Mouse (Mus musculus): ENCODE results near the gene Fam161b. TPM values are rescaled to one million over a fixed set of nuclear protein-coding genes. Genes with fewer than 3 reads are reported as not detected.
A peak's percentile ranks its signal among the peaks of the same experiment; 100 is the strongest.

The Fam161b gene
- polyA plus RNA-seq, 1 experiment from 2014 or later: 0.91 TPM

DNA sequence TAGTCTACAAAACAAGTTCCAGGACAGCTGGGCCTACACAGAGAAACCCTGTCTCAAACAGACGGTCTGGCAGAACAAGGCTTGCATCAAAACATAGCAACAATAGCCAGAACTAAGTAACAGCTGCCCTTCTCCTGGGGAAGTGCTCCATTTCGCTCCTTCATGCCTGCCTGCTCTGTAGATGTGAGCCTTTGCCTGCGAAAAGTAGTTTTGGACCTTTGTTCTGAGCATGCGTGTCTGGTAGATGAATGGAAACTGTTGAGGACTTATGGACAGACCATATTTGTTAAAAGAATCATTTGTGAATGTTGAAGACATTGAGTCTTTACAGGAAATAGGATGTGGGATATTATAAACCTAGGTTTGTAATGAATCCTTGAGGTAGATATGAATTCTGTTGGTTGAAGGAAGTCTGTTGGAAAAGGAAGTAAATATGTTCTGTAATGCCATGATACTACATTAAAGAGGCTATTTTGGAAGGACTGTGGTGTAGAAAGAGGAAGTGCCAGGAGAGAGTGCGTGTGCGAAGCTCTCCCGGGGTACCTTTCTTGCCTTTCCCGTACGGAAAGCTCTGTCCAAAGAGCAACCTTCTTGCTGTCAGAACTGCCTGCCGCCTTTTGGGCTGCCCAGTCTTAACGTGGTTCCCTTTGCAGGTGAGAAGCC lies 24.5 kb downstream of the Fam161b start:
- Histone ChIP-seq H3K4me1 (replicated peaks; ENCODE audit: control insufficient read depth, insufficient read depth, low read length) (no peaks in the 10 kb centered on the region), H3K4me2 (replicated peaks; ENCODE audit: low read depth) (no peak overlapping the region), H3K36me3 (ENCODE audit: control insufficient read depth, insufficient read depth) (peaks cover 71% of the 10 kb centered on the region), H3K4me3 (ENCODE audit: low read depth, low read length) (no peak overlapping the region), H3K27ac (ENCODE audit: low read depth, low read length) (no peak overlapping the region), H3K9me3 (ENCODE audit: control insufficient read depth) (no peaks in the 10 kb centered on the region), H3K27me3 (replicated peaks; ENCODE audit: control insufficient read depth, insufficient read depth, low read length) (no peaks in the 10 kb centered on the region), H3K9ac (ENCODE audit: low read depth, low read length) (no peak overlapping the region)
- WGBS: 88% methylated on average over 11 of the region's 11 CpGs
- no peak for TF ChIP-seq CTCF (IDR thresholded peaks at IDR 0.05; ENCODE audit: low read depth)
- no peak for ATAC-seq

DNA sequence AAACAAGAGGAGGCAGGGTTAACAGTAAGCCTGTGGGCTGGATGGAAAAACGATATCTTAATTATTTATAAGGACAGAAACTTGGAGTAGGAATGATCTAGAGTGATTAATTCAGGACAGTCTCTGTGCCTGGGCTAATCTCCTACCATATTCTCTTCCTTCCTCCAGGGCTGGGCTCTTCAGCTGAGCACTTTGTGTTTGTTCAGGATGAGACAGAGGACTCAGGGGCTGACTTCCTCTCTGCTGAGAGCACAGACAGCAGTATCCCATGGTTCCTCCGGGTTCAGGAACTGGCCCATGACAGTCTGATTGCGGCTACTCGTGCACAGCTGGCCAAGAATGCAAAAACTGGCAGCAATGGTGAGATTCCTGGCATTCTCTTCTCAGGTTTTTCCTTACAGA lies 34.5 kb downstream of the Fam161b start:
- no peak for TF ChIP-seq CTCF (IDR thresholded peaks at IDR 0.05; ENCODE audit: low read depth)

DNA sequence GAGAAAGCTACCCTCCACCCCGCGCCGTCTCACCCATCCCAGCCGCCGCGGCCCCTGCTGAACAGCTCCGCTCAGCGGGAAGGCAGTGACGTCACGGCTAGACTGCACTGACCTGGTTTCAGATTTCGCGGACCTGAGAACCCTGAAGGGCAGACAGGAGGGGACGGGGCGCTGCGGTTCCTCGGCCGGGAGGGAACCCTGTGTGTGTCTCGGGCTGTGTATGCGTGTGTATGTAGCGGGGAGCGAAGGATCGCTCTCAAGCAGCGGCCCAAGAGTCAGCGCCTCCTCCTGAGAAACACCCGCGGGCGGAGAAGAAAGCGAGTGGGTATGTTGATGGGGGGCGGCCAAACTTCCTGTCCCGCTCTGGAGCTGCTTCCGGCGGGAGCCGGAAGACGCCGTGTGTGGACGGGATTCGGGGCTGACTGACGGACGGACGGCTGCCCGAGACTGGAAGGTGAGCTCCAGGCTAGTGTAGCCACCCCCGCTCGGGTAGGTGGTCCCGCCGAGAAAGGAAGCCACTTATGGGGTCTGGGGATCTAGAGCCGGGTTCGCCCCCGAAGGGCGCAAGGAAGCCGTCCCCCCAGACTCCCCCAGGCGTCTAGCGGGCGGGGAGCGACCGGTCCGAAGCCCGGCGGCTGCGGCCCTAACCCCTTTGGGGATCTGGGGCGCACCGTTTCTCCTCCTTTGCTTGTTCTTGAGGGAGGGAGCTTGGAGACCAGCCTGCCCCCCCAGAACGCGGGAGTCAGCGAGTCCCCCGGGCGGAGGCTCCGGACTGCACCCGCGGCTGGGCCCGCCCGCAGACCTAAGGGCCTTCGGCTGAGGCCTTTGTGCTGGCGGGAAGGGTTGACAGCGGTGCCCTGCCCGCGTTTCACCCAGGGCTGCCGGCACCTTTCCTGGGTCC lies 44.7 kb downstream of the Fam161b start, which contains the start of gene Zfp410:
Zfp410 (plus strand) TSS at position 132 of the 901 bp plus-strand sequence.
- peak; percentile 30; the same call in 1 of the 2 replicates for TF ChIP-seq CTCF (IDR thresholded peaks at IDR 0.05; ENCODE audit: low read depth)
- ATAC-seq: peak; percentile 90
- peak within 1 kb of the TSS; percentile 82 for H3K4me2 ChIP-seq (replicated peaks; ENCODE audit: low read depth)
- peak within 1 kb of the TSS; percentile 97 for H3K27ac ChIP-seq (ENCODE audit: low read depth, low read length)
- WGBS: under 1% methylated on average over 77 of the region's 77 CpGs
- H3K4me3 ChIP-seq (ENCODE audit: low read depth, low read length): peak within 1 kb of the TSS; percentile 88
- no peaks in the 10 kb centered on the region; the same call in 1 of the 2 replicates for H3K4me1 ChIP-seq (replicated peaks; ENCODE audit: control insufficient read depth, insufficient read depth, low read length)
- no peaks in the 10 kb centered on the region for H3K9me3 ChIP-seq (ENCODE audit: control insufficient read depth)
- peak within 1 kb of the TSS; percentile 95 for H3K9ac ChIP-seq (ENCODE audit: low read depth, low read length)
- no peaks in the 10 kb centered on the region for H3K27me3 ChIP-seq (replicated peaks; ENCODE audit: control insufficient read depth, insufficient read depth, low read length)
- H3K36me3 ChIP-seq (ENCODE audit: control insufficient read depth, insufficient read depth): peaks cover 8% of the 10 kb centered on the region; the same call in 1 of the 2 replicates

More for the DNA sequence above, 34.5 kb downstream of the Fam161b start:
- Histone ChIP-seq H3K27me3 (replicated peaks; ENCODE audit: control insufficient read depth, insufficient read depth, low read length) (no peaks in the 10 kb centered on the region), H3K9me3 (ENCODE audit: control insufficient read depth) (no peaks in the 10 kb centered on the region), H3K4me3 (ENCODE audit: low read depth, low read length) (no peak overlapping the region), H3K4me2 (replicated peaks; ENCODE audit: low read depth) (no peak overlapping the region), H3K27ac (ENCODE audit: low read depth, low read length) (peak overlapping the region; percentile 15; the same call in 1 of the 2 replicates), H3K36me3 (ENCODE audit: control insufficient read depth, insufficient read depth) (peaks cover 52% of the 10 kb centered on the region), H3K9ac (ENCODE audit: low read depth, low read length) (no peak overlapping the region), H3K4me1 (replicated peaks; ENCODE audit: control insufficient read depth, insufficient read depth, low read length) (no peaks in the 10 kb centered on the region)
- ATAC-seq: no peak
- WGBS: 61% methylated on average over 4 of the region's 4 CpGs

DNA sequence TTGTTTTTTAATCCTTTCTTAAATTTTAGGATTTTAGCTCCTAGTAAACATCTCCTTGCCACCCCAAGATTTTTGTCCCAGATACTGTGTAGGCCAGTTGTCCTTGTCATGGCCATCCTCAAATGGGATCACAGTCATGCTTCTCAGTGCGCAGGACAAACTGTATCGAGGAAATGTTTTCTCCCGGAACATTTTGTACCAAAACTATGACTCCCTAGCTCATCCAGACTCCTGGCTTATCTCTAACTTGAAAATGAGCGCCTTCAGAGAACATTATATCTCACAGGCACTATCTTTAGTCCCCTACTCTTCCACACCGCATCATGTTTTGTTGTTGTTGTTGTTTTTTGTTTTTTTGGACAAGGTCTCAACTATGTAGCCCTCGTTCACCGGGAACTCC lies 45.6 kb downstream of the Fam161b start:
- peak overlapping the region; percentile 97; the same call in 1 of the 2 replicates for H3K27ac ChIP-seq (ENCODE audit: low read depth, low read length)
- no peaks in the 10 kb centered on the region for H3K27me3 ChIP-seq (replicated peaks; ENCODE audit: control insufficient read depth, insufficient read depth, low read length)
- TF ChIP-seq CTCF (IDR thresholded peaks at IDR 0.05; ENCODE audit: low read depth): no peak
- no peaks in the 10 kb centered on the region; the same call in 1 of the 2 replicates for H3K4me1 ChIP-seq (replicated peaks; ENCODE audit: control insufficient read depth, insufficient read depth, low read length)
- peak overlapping the region; percentile 88 for H3K4me3 ChIP-seq (ENCODE audit: low read depth, low read length)
- 30% methylated on average over 7 of the region's 7 CpGs for WGBS
- H3K4me2 ChIP-seq (replicated peaks; ENCODE audit: low read depth): peak overlapping the region; percentile 82
- H3K36me3 ChIP-seq (ENCODE audit: control insufficient read depth, insufficient read depth): peaks cover 9% of the 10 kb centered on the region; the same call in 1 of the 2 replicates
- peak overlapping the region; percentile 95; the same call in 1 of the 2 replicates for H3K9ac ChIP-seq (ENCODE audit: low read depth, low read length)
- no peak for ATAC-seq
- no peaks in the 10 kb centered on the region for H3K9me3 ChIP-seq (ENCODE audit: control insufficient read depth)

DNA sequence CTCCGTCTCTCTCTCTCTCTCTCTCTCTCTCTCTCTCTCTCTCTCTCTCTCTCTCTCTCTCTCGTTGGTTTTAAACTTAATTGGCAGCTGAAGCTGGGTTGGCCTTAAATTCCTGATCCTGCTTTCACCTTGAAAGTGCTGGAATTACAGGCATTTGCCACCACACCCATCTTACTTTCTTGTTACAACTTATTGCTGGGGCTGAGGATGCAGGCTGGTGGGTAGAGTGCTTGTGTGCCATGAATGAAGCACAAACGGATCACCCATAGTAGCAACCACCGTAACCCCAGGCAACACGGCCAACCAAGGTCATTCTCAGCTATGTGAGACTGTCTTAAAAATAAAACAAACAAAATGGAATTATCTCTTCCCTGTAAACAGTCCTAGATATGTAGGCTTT lies 50.3 kb downstream of the Fam161b start:
- TF ChIP-seq CTCF (IDR thresholded peaks at IDR 0.05; ENCODE audit: low read depth): no peak
- no peak overlapping the region for H3K4me2 ChIP-seq (replicated peaks; ENCODE audit: low read depth)
- no peak for ATAC-seq

DNA sequence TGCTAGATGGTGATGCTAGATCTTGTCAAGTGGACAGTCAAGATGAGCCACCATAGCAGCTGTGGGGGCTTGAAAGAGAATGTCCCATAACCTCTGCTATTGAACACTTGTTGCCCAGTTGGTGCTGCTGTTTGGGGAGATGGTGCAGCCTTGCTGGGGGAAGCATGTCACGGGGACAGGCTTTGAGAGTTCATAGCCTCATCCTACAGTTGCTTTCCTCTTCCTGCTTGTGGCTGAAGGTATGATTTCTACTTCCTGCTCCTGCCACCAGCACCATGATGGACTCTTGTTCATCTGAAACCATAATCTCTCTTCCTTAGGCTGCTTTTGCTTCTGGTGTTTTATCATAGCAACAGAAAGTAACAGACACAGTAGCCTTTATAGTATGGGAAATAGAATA lies 57.1 kb downstream of the Fam161b start:
- H3K9me3 ChIP-seq (ENCODE audit: control insufficient read depth): no peaks in the 10 kb centered on the region
- no peak for TF ChIP-seq CTCF (IDR thresholded peaks at IDR 0.05; ENCODE audit: low read depth)
- H3K27ac ChIP-seq (ENCODE audit: low read depth, low read length): peak overlapping the region; percentile 85
- H3K4me2 ChIP-seq (replicated peaks; ENCODE audit: low read depth): no peak overlapping the region
- no peak overlapping the region for H3K4me3 ChIP-seq (ENCODE audit: low read depth, low read length)
- peaks cover 38% of the 10 kb centered on the region for H3K36me3 ChIP-seq (ENCODE audit: control insufficient read depth, insufficient read depth)
- H3K9ac ChIP-seq (ENCODE audit: low read depth, low read length): no peak overlapping the region
- H3K27me3 ChIP-seq (replicated peaks; ENCODE audit: control insufficient read depth, insufficient read depth, low read length): no peaks in the 10 kb centered on the region
- 64% methylated on average over 1 of the region's 1 CpGs for WGBS
- ATAC-seq: no peak
- H3K4me1 ChIP-seq (replicated peaks; ENCODE audit: control insufficient read depth, insufficient read depth, low read length): no peaks in the 10 kb centered on the region

More for the DNA sequence above, 50.3 kb downstream of the Fam161b start:
- Histone ChIP-seq H3K27me3 (replicated peaks; ENCODE audit: control insufficient read depth, insufficient read depth, low read length) (no peaks in the 10 kb centered on the region), H3K9me3 (ENCODE audit: control insufficient read depth) (no peaks in the 10 kb centered on the region), H3K36me3 (ENCODE audit: control insufficient read depth, insufficient read depth) (peaks cover 15% of the 10 kb centered on the region; the same call in 1 of the 2 replicates), H3K27ac (ENCODE audit: low read depth, low read length) (no peak overlapping the region), H3K9ac (ENCODE audit: low read depth, low read length) (no peak overlapping the region), H3K4me1 (replicated peaks; ENCODE audit: control insufficient read depth, insufficient read depth, low read length) (no peaks in the 10 kb centered on the region), H3K4me3 (ENCODE audit: low read depth, low read length) (no peak overlapping the region)
- 80% methylated on average over 3 of the region's 5 CpGs for WGBS
